Mouse (Mus musculus) heart, postnatal 0 days (tissue): ENCODE measurements at regions not wholly inside any gene's neighbourhood (a gene's known extent, or its start where the extent isn't known, plus 50 kb on each side); places are given as distances from the start of the nearest gene placed in this dataset.

Experiments
- ATAC-seq: fragments of 200-750 bp; cut with Nextera tagmentation; 2 replicates; pipeline ENCODE4 v1.8.0; 2017; ENCODE audit warnings: low read depth, moderate number of reproducible peaks, moderate library complexity; ENCODE audit not compliant: insufficient read depth
- DNase-seq: peaks from one replicate; pipeline ENCODE4 v3.0.0-alpha.2; 2016; ENCODE audit warnings: low spot score
- H3K27ac ChIP-seq: fragments of 300-500 bp; sonication (generic); 2 replicates; pipeline ENCODE4 v1.5.1; 2014; ENCODE audit warnings: low read depth, mild to moderate bottlenecking
- H3K27me3 ChIP-seq: fragments of 300-500 bp; sonication (generic); 2 replicates; pipeline ENCODE4 v1.6.1; 2014; ENCODE audit warnings: low read length, mixed read lengths; ENCODE audit not compliant: control insufficient read depth, insufficient read depth
- H3K36me3 ChIP-seq: fragments of 300-500 bp; sonication (generic); replicated peaks from 2 replicates; pipeline ENCODE4 v1.6.1; 2014; ENCODE audit warnings: low read length, mixed read lengths; ENCODE audit not compliant: control insufficient read depth, insufficient read depth
- H3K4me1 ChIP-seq: fragments of 300-500 bp; sonication (generic); 2 replicates; pipeline ENCODE4 v1.6.1; 2014; ENCODE audit warnings: antibody characterized with exemption; ENCODE audit not compliant: control insufficient read depth, insufficient read depth
- H3K4me2 ChIP-seq: fragments of 300-500 bp; sonication (generic); 2 replicates; pipeline ENCODE4 v1.6.1; 2014; ENCODE audit warnings: low read depth, mild to moderate bottlenecking, low read length, moderate library complexity
- H3K4me3 ChIP-seq: fragments of 300-500 bp; sonication (generic); 2 replicates; pipeline ENCODE4 v1.5.1; 2014; ENCODE audit warnings: low read depth, low read length
- H3K9ac ChIP-seq: fragments of 300-500 bp; sonication (generic); replicated peaks from 2 replicates; pipeline ENCODE4 v1.6.1; 2014; ENCODE audit warnings: low read depth, low read length, mixed read lengths
- H3K9me3 ChIP-seq: fragments of 300-500 bp; sonication (generic); replicated peaks from 2 replicates; pipeline ENCODE4 v1.6.1; 2016; ENCODE audit warnings: low read length; ENCODE audit not compliant: control insufficient read depth
- CTCF ChIP-seq: IDR thresholded peaks from 2 replicates; pipeline ENCODE4 v1.5.1; 2016; ENCODE audit warnings: antibody characterized with exemption, control low read depth, low read depth
- EP300 ChIP-seq: IDR thresholded peaks from 2 replicates; pipeline ENCODE4 v1.6.1; 2016; ENCODE audit warnings: antibody characterized with exemption, low read depth
- WGBS: fragments of 180-500 bp; shearing (Covaris S2); extraction: QIAGEN DNeasy Blood & Tissue Kit; methylation state at CpG from one replicate; pipeline ENCODE4 v1.1.7; 2014; 5-methylcytosine and 5-hydroxymethylcytosine counted together

- Histone ChIP-seq H3K4me3 (no peak overlapping the region), H3K36me3 (no peaks in the 10 kb centered on the region), H3K9ac (no peak overlapping the region), H3K27me3 (no peaks in the 10 kb centered on the region), H3K4me2 (no peak overlapping the region), H3K4me1 (0 out of 2 replicates have a peak, but pooled peaks cover 3% of the 10 kb centered on the region), H3K27ac (no peak overlapping the region), H3K9me3 (no peaks in the 10 kb centered on the region)
- ATAC-seq (no peak), DNase-seq (no peak)
- WGBS: 18% methylated on average over 1 of the region's 1 CpGs
- TF ChIP-seq CTCF (no peak), EP300 (no peak)
These were observed 126.9 kb upstream of the Cited2 start for GRCm38 (mm10) chr10:17596126-17596525.

- Histone ChIP-seq H3K9ac (no peak overlapping the region), H3K27ac (no peak overlapping the region), H3K4me1 (0 out of 2 replicates have a peak, but pooled peaks cover 3% of the 10 kb centered on the region), H3K27me3 (no peaks in the 10 kb centered on the region), H3K4me2 (no peak overlapping the region), H3K36me3 (no peaks in the 10 kb centered on the region), H3K9me3 (no peaks in the 10 kb centered on the region), H3K4me3 (no peak overlapping the region)
- 68% methylated on average over 1 of the region's 1 CpGs for WGBS
- ATAC-seq (no peak), DNase-seq (no peak)
- TF ChIP-seq CTCF: no peak
- TF ChIP-seq EP300: no peak
These were observed 126.3 kb upstream of the Cited2 start for GRCm38 (mm10) chr10:17596743-17597142.

DNA sequence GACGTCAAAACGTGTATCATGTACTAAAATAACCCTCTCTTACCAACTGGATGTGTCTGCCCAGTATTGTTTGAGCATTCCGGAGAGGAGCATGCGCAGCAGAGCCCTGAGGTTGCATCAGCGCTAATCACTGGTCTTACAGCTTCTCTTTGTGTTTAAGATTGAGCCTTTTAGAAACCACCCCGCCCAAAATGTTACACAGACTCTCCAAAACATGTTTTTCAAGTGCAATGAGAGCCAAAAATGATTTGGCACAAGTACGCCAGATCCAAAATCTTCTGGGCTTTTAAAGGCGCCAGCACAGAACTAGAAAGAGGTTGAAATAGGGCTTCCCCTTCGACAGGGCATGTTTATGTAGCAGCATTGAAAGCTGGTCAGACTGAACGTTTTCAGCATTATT, 123.8 kb upstream of the Cited2 start:
- 62% methylated on average over 10 of the region's 10 CpGs for WGBS
- DNase-seq: no peak
- no peak overlapping the region for H3K4me2 ChIP-seq

GRCm38 (mm10) chr10:17599831-17600761, 122.9 kb upstream of the Cited2 start:
- H3K4me2 ChIP-seq: no peak overlapping the region
- no peak for TF ChIP-seq CTCF
- no peak for TF ChIP-seq EP300
- WGBS: 40% methylated on average over 6 of the region's 6 CpGs
- ATAC-seq: no peak
- no peaks in the 10 kb centered on the region for H3K9me3 ChIP-seq
- no peak for DNase-seq
- no peak overlapping the region for H3K9ac ChIP-seq
- no peak overlapping the region for H3K4me3 ChIP-seq
- 0 out of 2 replicates have a peak, but pooled peaks cover 3% of the 10 kb centered on the region for H3K4me1 ChIP-seq
- H3K27ac ChIP-seq: no peak overlapping the region
- H3K36me3 ChIP-seq: no peaks in the 10 kb centered on the region
- no peaks in the 10 kb centered on the region for H3K27me3 ChIP-seq

More for the DNA sequence above, 123.8 kb upstream of the Cited2 start:
- H3K9ac ChIP-seq: no peak overlapping the region
- TF ChIP-seq EP300: no peak
- no peak for TF ChIP-seq CTCF
- no peak overlapping the region for H3K27ac ChIP-seq
- no peaks in the 10 kb centered on the region for H3K9me3 ChIP-seq
- 0 out of 2 replicates have a peak, but pooled peaks cover 3% of the 10 kb centered on the region for H3K4me1 ChIP-seq
- no peak for ATAC-seq
- H3K36me3 ChIP-seq: no peaks in the 10 kb centered on the region
- H3K4me3 ChIP-seq: no peak overlapping the region
- no peaks in the 10 kb centered on the region for H3K27me3 ChIP-seq

GRCm38 (mm10) chr10:17600762-17601108, 122.3 kb upstream of the Cited2 start:
- 42% methylated on average over 3 of the region's 3 CpGs for WGBS
- Histone ChIP-seq H3K27ac (no peak overlapping the region), H3K36me3 (no peaks in the 10 kb centered on the region), H3K9me3 (no peaks in the 10 kb centered on the region), H3K4me3 (no peak overlapping the region), H3K4me1 (0 out of 2 replicates have a peak, but pooled peaks cover 3% of the 10 kb centered on the region), H3K27me3 (no peaks in the 10 kb centered on the region), H3K4me2 (no peak overlapping the region), H3K9ac (no peak overlapping the region)
- DNase-seq (no peak), ATAC-seq (no peak)
- TF ChIP-seq EP300: no peak
- TF ChIP-seq CTCF: no peak
